Mouse (Mus musculus) forebrain, embryonic 11.5 days (tissue): ENCODE data around the gene Rabggtb. TPM values are rescaled to one million over a fixed set of nuclear protein-coding genes. Genes with fewer than 3 reads are reported as not detected.

Source experiments
- ATAC-seq: fragments of 200-750 bp; cut with Nextera tagmentation; replicated peaks from 2 replicates; pipeline ENCODE4 v1.8.0; 2017; ENCODE audit warnings: moderate TSS enrichment; ENCODE audit not compliant: low FRiP score
- DNase-seq: peaks from one replicate; pipeline ENCODE4 v3.0.0-alpha.2; 2017; ENCODE audit warnings: low spot score
- H3K27ac ChIP-seq: fragments of 300-500 bp; sonication (generic); 2 replicates; pipeline ENCODE4 v1.5.1; 2014; ENCODE audit warnings: low read depth, low read length
- H3K27me3 ChIP-seq: fragments of 300-500 bp; sonication (generic); 2 replicates; pipeline ENCODE4 v1.6.1; 2014; ENCODE audit warnings: mild to moderate bottlenecking, low read length, mixed read lengths; ENCODE audit not compliant: control insufficient read depth, insufficient read depth
- H3K36me3 ChIP-seq: fragments of 300-500 bp; sonication (generic); 2 replicates; pipeline ENCODE4 v1.6.1; 2014; ENCODE audit warnings: mild to moderate bottlenecking, low read length, moderate library complexity, mixed read lengths; ENCODE audit not compliant: control insufficient read depth, insufficient read depth
- H3K4me1 ChIP-seq: fragments of 300-500 bp; sonication (generic); replicated peaks from 2 replicates; pipeline ENCODE4 v1.6.1; 2014; ENCODE audit warnings: low read length, mixed read lengths; ENCODE audit not compliant: control insufficient read depth, insufficient read depth
- H3K4me2 ChIP-seq: fragments of 300-500 bp; sonication (generic); 2 replicates; pipeline ENCODE4 v1.6.1; 2014; ENCODE audit warnings: low read depth, mild to moderate bottlenecking, low read length, moderate library complexity, mixed read lengths; ENCODE audit not compliant: severe bottlenecking
- H3K4me3 ChIP-seq: fragments of 300-500 bp; sonication (generic); 2 replicates; pipeline ENCODE4 v1.5.1; 2014; ENCODE audit warnings: low read depth, low read length
- H3K9ac ChIP-seq: fragments of 300-500 bp; sonication (generic); 2 replicates; pipeline ENCODE4 v1.6.1; 2014; ENCODE audit warnings: low read length
- H3K9me3 ChIP-seq: fragments of 300-500 bp; sonication (generic); 2 replicates; pipeline ENCODE4 v1.6.1; 2016; ENCODE audit warnings: low read length, mixed read lengths; ENCODE audit not compliant: control insufficient read depth
- WGBS: fragments of 180-500 bp; shearing (Covaris S2); extraction: QIAGEN DNeasy Blood & Tissue Kit; methylation state at CpG from one replicate; pipeline ENCODE4 v1.1.7; 2014; 5-methylcytosine and 5-hydroxymethylcytosine counted together
- polyA plus RNA-seq: library from polyadenylated mRNA; unstranded; fragments of >200 nt; fragmentation: Nextera tagmentation; extraction: Ambion mirVana; gene quantifications from 2 replicates; pipeline ENCODE4 v1.2.1, GENCODE M21; 2014

Rabggtb gene
- polyA plus RNA-seq, 1 experiment from 2014 or later = 51.2 TPM

- Histone ChIP-seq H3K4me3 (peak overlapping the region; percentile 85; the same call in 1 of the 2 replicates), H3K9me3 (no peaks in the 10 kb centered on the region), H3K4me2 (peak overlapping the region; percentile 94; the same call in 1 of the 2 replicates), H3K4me1 (peaks cover 3% of the 10 kb centered on the region; the same call in 1 of the 2 replicates), H3K27me3 (no peaks in the 10 kb centered on the region), H3K36me3 (peaks cover 35% of the 10 kb centered on the region), H3K9ac (peak overlapping the region; percentile 98; the same call in 1 of the 2 replicates), H3K27ac (no peak overlapping the region)
- DNase-seq (no peak), ATAC-seq (no peak)
- WGBS = 85% methylated on average over 7 of the region's 7 CpGs
Observed at GRCm38 (mm10) chr3:153910489-153910888, 2.3 kb downstream of the Rabggtb start.

GRCm38 (mm10) chr3:153908919-153909318, 3.9 kb downstream of the Rabggtb start:
- Histone ChIP-seq H3K27ac (no peak overlapping the region), H3K4me1 (peaks cover 3% of the 10 kb centered on the region; the same call in 1 of the 2 replicates), H3K9ac (no peak overlapping the region), H3K4me2 (no peak overlapping the region), H3K36me3 (peaks cover 37% of the 10 kb centered on the region), H3K27me3 (no peaks in the 10 kb centered on the region), H3K4me3 (no peak overlapping the region), H3K9me3 (no peaks in the 10 kb centered on the region)
- DNase-seq = no peak
- 77% methylated on average over 5 of the region's 5 CpGs for WGBS
- no peak for ATAC-seq

DNA sequence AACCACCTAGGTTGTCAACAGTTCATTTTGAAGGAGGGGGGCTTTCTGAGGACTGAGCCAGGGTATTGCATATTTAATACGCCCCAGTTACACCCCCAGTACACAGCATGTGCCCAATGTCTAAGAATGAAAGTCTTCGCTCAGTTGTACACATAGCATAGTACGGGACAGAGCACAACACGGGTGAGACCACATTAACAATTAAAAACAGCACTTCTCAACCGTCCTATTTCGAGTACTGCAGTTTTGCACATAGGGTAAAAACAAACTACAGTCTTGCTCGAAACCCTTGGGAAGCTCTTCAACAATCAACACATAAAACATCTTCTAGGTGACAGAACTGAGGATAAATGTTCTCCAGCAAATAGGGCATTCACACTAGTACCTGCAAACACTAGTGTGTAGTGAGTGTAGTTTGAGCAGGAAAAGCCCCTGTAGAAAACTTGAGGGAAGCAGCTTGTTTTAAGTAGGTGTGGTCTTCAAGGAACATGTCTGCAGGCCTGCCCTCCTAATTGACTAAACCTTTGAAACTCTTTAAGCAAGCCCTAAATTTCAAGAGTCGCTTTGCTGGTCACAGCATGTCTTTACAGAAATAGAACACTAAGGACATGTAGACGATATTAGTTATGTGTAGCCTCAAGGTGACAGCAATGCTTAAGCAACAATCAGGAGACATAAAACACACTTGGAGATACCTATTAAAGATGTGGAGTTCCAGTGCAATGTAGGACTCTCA, 6.5 kb downstream of the Rabggtb start, which contains the start of gene Msh4:
Msh4 (minus strand) TSS at position 3 of the 736 bp plus-strand sequence.
- DNase-seq (no peak), ATAC-seq (peak; percentile 31)
- Histone ChIP-seq H3K4me1 (peaks cover 1% of the 10 kb centered on the region; the same call in 1 of the 2 replicates), H3K9me3 (no peaks in the 10 kb centered on the region), H3K9ac (no peak within 1 kb of the TSS), H3K36me3 (peaks cover 37% of the 10 kb centered on the region), H3K4me2 (no peak within 1 kb of the TSS), H3K27ac (no peak within 1 kb of the TSS), H3K27me3 (no peaks in the 10 kb centered on the region), H3K4me3 (no peak within 1 kb of the TSS)
- WGBS = 89% methylated on average over 9 of the region's 9 CpGs

- no peaks in the 10 kb centered on the region for H3K27me3 ChIP-seq
- no peak overlapping the region for H3K27ac ChIP-seq
- H3K4me2 ChIP-seq = no peak overlapping the region
- peaks cover 1% of the 10 kb centered on the region; the same call in 1 of the 2 replicates for H3K4me1 ChIP-seq
- peaks cover 36% of the 10 kb centered on the region for H3K36me3 ChIP-seq
- no peak overlapping the region for H3K4me3 ChIP-seq
- H3K9ac ChIP-seq = no peak overlapping the region
- DNase-seq (peak; percentile 57), ATAC-seq (peak; percentile 56)
- 85% methylated on average over 49 of the region's 49 CpGs for WGBS
- no peaks in the 10 kb centered on the region for H3K9me3 ChIP-seq
Observed at GRCm38 (mm10) chr3:153905251-153906135, 7.3 kb downstream of the Rabggtb start.

GRCm38 (mm10) chr3:153904586-153904985, 8.2 kb downstream of the Rabggtb start:
- 72% methylated on average over 6 of the region's 6 CpGs for WGBS

DNA sequence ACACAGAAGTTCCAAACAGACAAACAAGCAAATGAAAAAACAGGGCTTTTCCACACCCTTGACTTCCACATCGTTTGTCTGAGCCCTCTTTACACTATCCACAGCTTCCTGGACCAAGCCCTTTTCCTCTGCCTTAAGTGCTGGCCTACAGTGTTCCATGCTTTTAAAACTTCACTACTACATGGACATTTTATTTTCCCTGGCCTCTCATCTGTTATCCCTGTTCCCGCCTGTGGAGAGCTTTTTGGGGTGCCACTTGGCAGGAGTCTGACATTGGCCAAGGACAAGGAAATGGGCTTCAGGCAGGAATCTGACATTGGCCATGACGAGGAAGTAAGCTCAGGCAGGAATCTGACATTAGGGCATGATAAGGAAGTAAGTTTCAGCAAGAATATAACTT, 10.2 kb downstream of the Rabggtb start:
- DNase-seq = no peak
- Histone ChIP-seq H3K4me2 (no peak overlapping the region), H3K9ac (no peak overlapping the region), H3K4me1 (no peaks in the 10 kb centered on the region), H3K36me3 (peaks cover 17% of the 10 kb centered on the region), H3K27me3 (no peaks in the 10 kb centered on the region), H3K27ac (no peak overlapping the region), H3K9me3 (no peaks in the 10 kb centered on the region), H3K4me3 (no peak overlapping the region)
- no peak for ATAC-seq
- WGBS = 75% methylated on average over 3 of the region's 3 CpGs

More at GRCm38 (mm10) chr3:153904586-153904985, 8.2 kb downstream of the Rabggtb start:
- Histone ChIP-seq H3K27me3 (no peaks in the 10 kb centered on the region), H3K36me3 (peaks cover 28% of the 10 kb centered on the region), H3K4me1 (0 out of 2 replicates have a peak, but pooled peaks cover 1% of the 10 kb centered on the region), H3K27ac (no peak overlapping the region), H3K4me2 (no peak overlapping the region), H3K9ac (no peak overlapping the region), H3K4me3 (no peak overlapping the region), H3K9me3 (no peaks in the 10 kb centered on the region)
- ATAC-seq = peak; percentile 45; the same call in 1 of the 2 replicates
- DNase-seq = peak; percentile 65

GRCm38 (mm10) chr3:153901904-153902303, 10.9 kb downstream of the Rabggtb start:
- WGBS = 88% methylated on average over 1 of the region's 1 CpGs
- Histone ChIP-seq H3K27ac (no peak overlapping the region), H3K9me3 (no peaks in the 10 kb centered on the region), H3K36me3 (peaks cover 15% of the 10 kb centered on the region), H3K4me3 (no peak overlapping the region), H3K4me2 (no peak overlapping the region), H3K27me3 (no peaks in the 10 kb centered on the region), H3K4me1 (no peaks in the 10 kb centered on the region), H3K9ac (no peak overlapping the region)
- no peak for DNase-seq
- no peak for ATAC-seq

DNA sequence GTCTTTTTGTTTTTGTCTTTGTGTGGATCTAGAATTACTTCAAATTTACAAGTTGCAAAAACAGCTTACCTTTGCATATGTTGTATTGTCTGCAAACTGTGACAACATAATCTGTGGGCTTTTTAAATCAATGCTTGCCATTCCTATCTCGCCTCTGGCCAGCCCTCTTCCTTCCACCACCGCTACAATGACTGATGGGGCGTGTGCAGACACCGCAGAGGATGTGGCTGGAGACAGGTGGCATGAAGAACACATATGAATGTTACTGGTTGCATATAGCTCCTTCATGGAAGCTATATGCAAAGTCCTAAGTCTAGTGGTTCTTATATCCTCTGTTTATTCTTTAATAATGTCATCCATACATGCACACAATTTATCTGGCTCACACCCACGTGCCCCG, 15.6 kb downstream of the Rabggtb start:
- no peak for ATAC-seq
- Histone ChIP-seq H3K36me3 (no peaks in the 10 kb centered on the region), H3K9me3 (no peaks in the 10 kb centered on the region), H3K4me2 (no peak overlapping the region), H3K27me3 (no peaks in the 10 kb centered on the region), H3K4me1 (no peaks in the 10 kb centered on the region), H3K9ac (no peak overlapping the region), H3K4me3 (no peak overlapping the region), H3K27ac (no peak overlapping the region)
- no peak for DNase-seq
- WGBS = 81% methylated on average over 6 of the region's 6 CpGs
